Mouse (Mus musculus) liver, adult 2 months (tissue): ENCODE results near the gene Ushbp1.

ENCODE experiments used
- CTCF ChIP-seq: fragments of 200-500 bp; IDR thresholded peaks from 2 replicates; pipeline ENCODE4 v1.5.1; 2011; ENCODE audit warnings: low read depth, low read length, control low read depth
- POLR2A ChIP-seq: fragments of 200-500 bp; IDR thresholded peaks from 2 replicates; pipeline ENCODE4 v1.6.1; 2011; ENCODE audit warnings: low read length, control low read depth; ENCODE audit not compliant: insufficient read depth; ENCODE audit errors: extremely low read depth

DNA sequence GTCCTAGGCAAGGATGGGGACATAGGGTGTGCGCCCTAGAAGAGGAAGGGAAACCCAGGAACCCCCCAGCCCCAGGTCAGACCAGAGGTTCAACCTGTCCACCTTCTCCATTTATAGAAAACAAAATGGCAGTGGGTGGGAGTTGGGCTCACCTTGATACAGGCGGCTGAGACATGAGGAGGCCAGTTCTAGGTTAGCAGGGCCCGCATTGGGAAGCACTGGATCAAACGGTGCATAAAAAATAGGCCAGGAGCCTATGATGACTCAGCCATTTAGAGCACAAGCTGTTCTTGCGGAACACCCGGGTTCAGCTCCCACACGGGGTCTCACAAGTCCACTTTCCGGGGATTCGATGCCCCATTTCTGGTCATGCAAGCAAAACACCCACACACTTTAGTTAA is 9.3 kb upstream of the Ushbp1 start:
- TF ChIP-seq POLR2A: no peak
- no peak for TF ChIP-seq CTCF
